Mouse (Mus musculus): ENCODE measurements around the gene Mboat2.

DNA sequence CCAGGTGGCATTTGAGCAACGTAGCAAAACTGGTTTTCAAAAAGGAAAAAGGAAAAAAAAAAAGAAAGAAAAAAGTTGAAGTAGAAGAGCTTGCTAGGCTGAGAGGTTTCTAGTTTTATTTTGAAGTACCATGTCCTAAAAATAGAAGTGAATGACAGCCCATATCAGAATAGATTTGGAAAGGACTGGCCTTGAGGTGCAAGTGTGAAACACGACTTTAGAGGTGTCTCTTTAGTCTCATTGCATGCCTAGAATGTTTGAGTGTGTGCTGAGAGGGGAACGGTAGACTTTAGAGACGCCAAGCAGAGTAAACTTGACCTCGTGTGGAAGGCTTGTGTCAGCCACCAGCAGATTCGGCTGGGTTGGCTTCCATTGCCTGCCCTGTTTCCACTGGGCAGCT lies 81.5 kb downstream of the Mboat2 start:
- no peak for TF ChIP-seq CTCF (IDR thresholded peaks at IDR 0.05; ENCODE audit: insufficient read depth, low read depth, low read length)
- TF ChIP-seq POLR2A (IDR thresholded peaks at IDR 0.05; ENCODE audit: insufficient read depth, low read depth, low read length): no peak
